In genomic region chr3:149150796-149151195, GRCm38 (mm10) we compare ENCODE assay signal across 14 mouse cellular contexts.
"Had no signal": no experiment of that assay in that cellular context is flagged by ENCODE, and none has a peak within 500 bp of the region (broad histone marks: within the 10 kb centered on the region; RNA-seq: fewer than 3 reads in every experiment).

No protein-coding gene starts in this region.

- H3K4me3 ChIP-seq: liver, embryonic 12.5 days; midbrain, embryonic 15.5 days; neural tube, embryonic 12.5 days; stomach, embryonic 15.5 days had no signal

- H3K36me3 ChIP-seq: liver, embryonic 12.5 days; midbrain, embryonic 15.5 days; neural tube, embryonic 12.5 days; stomach, embryonic 15.5 days had no signal

- DNase-seq: lung, adult 18-20 months; lung, embryonic 14.5 days; lung, postnatal 10 days; lung, postnatal 4 days; right cerebral cortex, postnatal 14 days; thymus, adult 2 months; thymus, postnatal 25 days; thymus, postnatal 4 days had no signal

- ATAC-seq: liver, embryonic 12.5 days; midbrain, embryonic 15.5 days had no signal

- H3K4me1 ChIP-seq: liver, embryonic 12.5 days; midbrain, embryonic 15.5 days; neural tube, embryonic 12.5 days; stomach, embryonic 15.5 days had no signal

- H3K9me3 ChIP-seq: liver, embryonic 12.5 days; midbrain, embryonic 15.5 days; neural tube, embryonic 12.5 days; stomach, embryonic 15.5 days had no signal

- H3K27ac ChIP-seq: liver, embryonic 12.5 days; liver, embryonic 14.5 days; midbrain, embryonic 15.5 days; neural tube, embryonic 12.5 days; stomach, embryonic 15.5 days; stomach, postnatal 0 days had no signal

- H3K9ac ChIP-seq: liver, embryonic 12.5 days; liver, embryonic 14.5 days; lung, embryonic 14.5 days; midbrain, embryonic 15.5 days; neural tube, embryonic 12.5 days; stomach, embryonic 15.5 days had no signal

- H3K4me2 ChIP-seq: liver, embryonic 12.5 days; lung, embryonic 14.5 days; midbrain, embryonic 15.5 days; neural tube, embryonic 12.5 days; stomach, embryonic 15.5 days had no signal

- H3K27me3 ChIP-seq: liver, embryonic 12.5 days; midbrain, embryonic 15.5 days; neural tube, embryonic 12.5 days; stomach, embryonic 15.5 days had no signal
